Mouse (Mus musculus) embryonic stem cell, embryonic (primary cell): ENCODE results near the gene Txndc9.

Experiments
- CTCF ChIA-PET, 4 experiments: fragments of 300-600 bp in 2 of 4; fragments of 350-600 bp in 2 of 4; sonication (Branson Sonifier 250); formaldehyde crosslinking; loops; one replicate each; lab custom pipeline; 2022; ENCODE audit warnings: inconsistent platforms in 2 of 4; lab: Charles Lee
- POLR2A ChIA-PET, 4 experiments: fragments of 300-600 bp in 2 of 4; fragments of 350-600 bp in 2 of 4; sonication (Branson Sonifier 250); formaldehyde crosslinking; loops; one replicate each; lab custom pipeline; 2022; ENCODE audit warnings: antibody characterized with exemption in 4 of 4, inconsistent platforms in 1 of 4; lab: Charles Lee

The Txndc9 gene

GRCm38 (mm10) chr1:37996226-37996625 is 1.5 kb downstream of the Txndc9 start:
- CTCF ChIA-PET = interaction anchor here in 2 of 4 experiments (0.6 to 1.3 kb wide), 4 partner anchors 10 to 1485 kb away, joined by 3 to 4 read pairs (median 4); no protein-coding TSS in a partner anchor
- POLR2A ChIA-PET = interaction anchor here in 3 of 4 experiments (0.6 to 3.1 kb wide), 46 partner anchors 8 to 790 kb away, joined by 3 to 15 read pairs (median 4); partner anchors contain the start of genes Lipt1 (in 2 of the 3), Mitd1 (in 2 of the 3), Mrpl30 (in 2 of the 3) and Rev1 (in 1 of the 3)

GRCm38 (mm10) chr1:37987856-37988255 is 9.8 kb downstream of the Txndc9 start:
- ChIA-PET POLR2A (interaction anchor here in 1 of 4 experiments (1.3 kb wide), 1 partner anchor 30 kb away, joined by 3 read pairs; no protein-coding TSS in a partner anchor), CTCF (no interaction called here)

DNA sequence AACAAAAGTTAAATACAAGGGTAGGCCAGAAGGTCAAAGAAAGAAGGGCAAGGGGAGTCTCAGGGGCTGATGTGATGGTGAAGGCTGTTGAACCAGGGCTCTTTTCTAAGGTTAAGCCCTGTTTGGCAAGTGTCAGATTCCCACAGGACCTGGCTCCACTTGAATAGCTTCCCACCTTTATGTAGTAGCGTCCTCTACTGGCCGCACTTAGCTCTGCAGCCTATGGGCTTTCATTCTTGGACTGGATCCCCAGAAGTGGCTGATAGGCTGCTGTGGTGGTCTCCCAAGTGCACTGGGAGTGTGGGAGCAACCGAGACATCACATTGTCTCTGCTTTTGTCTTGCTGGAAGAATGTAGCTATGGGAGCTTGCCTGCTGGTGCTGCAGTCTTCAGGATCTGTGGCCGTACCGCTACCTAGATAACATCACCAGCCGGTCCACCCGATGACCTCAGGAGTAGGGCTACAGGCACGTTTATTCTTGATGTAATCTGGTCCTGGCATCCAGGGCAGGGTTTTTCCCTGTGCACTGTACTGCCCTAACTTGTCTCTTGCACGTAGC is 11.8 kb downstream of the Txndc9 start:
- CTCF ChIA-PET = interaction anchor here (0.6 to 1.5 kb wide), 30 partner anchors 8 to 813 kb away, joined by 3 to 21 read pairs (median 4); partner anchors contain the start of gene Lipt1 (in 1 of the 4)
- POLR2A ChIA-PET = interaction anchor here in 3 of 4 experiments (0.6 to 1.9 kb wide), 13 partner anchors 9 to 144 kb away, joined by 3 to 14 read pairs (median 3); partner anchors contain the start of genes Mitd1 (in 1 of the 3) and Mrpl30 (in 1 of the 3)

DNA sequence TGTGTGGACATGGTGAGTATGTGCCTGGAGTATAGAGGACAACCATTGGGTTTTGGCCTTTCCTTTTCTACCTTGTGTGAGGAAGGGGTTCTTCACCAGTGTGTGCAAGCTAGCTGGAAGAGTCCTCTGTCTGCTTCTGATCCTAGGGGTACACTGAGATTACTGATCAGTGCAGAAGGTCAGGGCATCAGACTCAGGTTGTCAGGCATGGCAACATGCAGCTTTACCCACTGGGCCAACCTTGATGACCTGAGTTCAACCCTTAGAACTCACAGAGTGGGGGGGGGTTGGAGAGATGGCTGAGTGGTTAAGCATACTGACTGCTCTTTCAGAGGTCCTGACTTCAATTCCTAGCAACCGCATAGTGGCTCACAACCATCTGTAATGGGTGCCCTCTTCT is 13.4 kb downstream of the Txndc9 start:
- CTCF ChIA-PET = no interaction called here
- POLR2A ChIA-PET = interaction anchor here in 1 of 4 experiments (1.3 kb wide), 1 partner anchor 14 kb away, joined by 3 read pairs; no protein-coding TSS in a partner anchor

DNA sequence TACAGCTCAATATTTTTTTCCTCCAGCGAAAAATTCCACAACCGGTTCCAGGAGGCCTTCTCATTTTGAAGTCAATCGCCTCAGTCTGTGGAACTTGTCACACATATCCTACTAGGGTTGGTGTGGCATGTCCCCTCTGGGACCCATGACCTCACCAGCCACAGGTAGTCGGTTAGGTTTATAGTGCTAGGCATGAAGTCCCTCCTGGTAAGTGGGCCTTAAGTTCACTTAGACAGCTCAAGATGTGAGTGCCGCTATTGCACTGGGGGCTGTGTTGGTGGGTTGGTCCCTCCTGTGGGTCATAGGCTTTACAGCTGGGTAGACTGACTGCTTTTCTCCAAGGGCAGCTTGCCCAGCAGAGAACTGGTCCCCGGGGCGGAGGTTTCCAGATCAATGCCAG is 20.4 kb downstream of the Txndc9 start:
- POLR2A ChIA-PET = interaction anchor here in 2 of 4 experiments (0.7 to 1.6 kb wide), 7 partner anchors 9 to 105 kb away, joined by 3 to 6 read pairs (median 4); no protein-coding TSS in a partner anchor
- CTCF ChIA-PET = interaction anchor here (0.6 to 1.3 kb wide), 8 partner anchors 8 to 883 kb away, joined by 3 to 17 read pairs (median 5); no protein-coding TSS in a partner anchor

DNA sequence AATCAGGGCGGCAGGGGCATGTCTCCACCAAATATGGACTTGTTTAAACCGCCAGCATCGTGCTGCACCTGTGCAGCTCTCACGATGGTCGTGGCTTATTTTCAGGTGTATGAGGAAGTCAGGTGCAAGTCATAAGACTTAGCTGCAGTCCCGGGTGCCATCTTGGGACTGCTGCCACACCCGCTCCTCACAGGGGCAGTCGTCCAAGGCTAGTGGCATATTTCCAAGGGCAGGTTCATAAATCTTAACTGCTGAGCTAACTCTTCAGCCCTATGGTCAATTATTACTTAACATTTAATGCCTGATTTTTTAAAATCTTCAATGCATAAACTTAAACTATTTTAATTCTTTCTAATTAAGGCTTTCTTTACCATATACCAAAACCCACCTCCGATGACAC is 21.0 kb downstream of the Txndc9 start:
- POLR2A ChIA-PET = interaction anchor here in 2 of 4 experiments (0.8 to 1.6 kb wide), 6 partner anchors 9 to 104 kb away, joined by 3 to 6 read pairs (median 4); no protein-coding TSS in a partner anchor
- CTCF ChIA-PET = interaction anchor here in 2 of 4 experiments (0.8 to 1.3 kb wide), 2 partner anchors 9 kb away, joined by 7 to 8 read pairs; no protein-coding TSS in a partner anchor

DNA sequence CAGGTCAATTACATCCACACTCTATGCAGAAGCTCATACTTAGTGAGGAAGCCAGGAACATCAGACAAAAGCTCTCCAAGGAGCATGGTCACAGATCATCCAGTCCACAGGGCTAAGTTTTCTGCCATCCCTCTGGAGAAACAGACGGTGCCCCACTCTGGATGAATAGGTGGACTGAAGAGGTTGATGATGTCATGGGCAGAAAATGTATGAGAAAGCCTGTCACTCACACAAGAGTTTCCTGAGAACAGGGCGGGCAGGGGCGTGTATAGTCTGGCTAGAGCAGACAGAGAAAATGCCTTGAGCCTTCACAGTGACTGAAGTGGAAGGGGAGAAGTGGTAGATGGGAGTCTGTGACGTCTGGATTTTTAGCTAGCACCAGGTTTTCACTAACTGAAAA is 26.2 kb downstream of the Txndc9 start:
- CTCF ChIA-PET = no interaction called here
- POLR2A ChIA-PET = no interaction called here

- ChIA-PET CTCF (interaction anchor here in 2 of 4 experiments (1.2 to 1.8 kb wide), 3 partner anchors 9 to 65 kb away, joined by 3 to 4 read pairs (median 3); no protein-coding TSS in a partner anchor), POLR2A (interaction anchor here in 2 of 4 experiments (1.3 to 1.6 kb wide), 2 partner anchors 27 to 34 kb away, joined by 3 read pairs; no protein-coding TSS in a partner anchor)
Observed at GRCm38 (mm10) chr1:37968746-37969145, 28.9 kb downstream of the Txndc9 start.

DNA sequence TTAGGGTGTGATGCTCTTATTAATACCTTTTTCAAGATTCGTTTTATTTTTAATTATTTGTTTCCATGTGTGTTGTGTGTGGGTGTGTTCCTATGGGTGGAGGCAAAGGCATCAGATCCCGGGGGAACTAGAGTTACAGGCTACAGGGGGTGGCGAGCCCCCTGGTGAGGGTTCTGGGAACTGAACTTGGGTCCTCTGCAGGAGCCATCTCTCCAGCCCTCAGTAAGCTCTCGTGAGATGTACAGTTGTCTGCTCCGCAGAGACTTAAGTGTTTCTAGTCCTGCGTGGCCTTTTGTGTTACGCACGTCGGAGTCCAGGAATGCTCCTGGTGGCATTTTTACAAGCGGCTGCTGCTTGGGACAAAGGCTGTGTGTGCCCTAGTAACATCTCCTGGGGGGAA is 32.1 kb downstream of the Txndc9 start:
- ChIA-PET CTCF (interaction anchor here (0.6 to 2.4 kb wide), 20 partner anchors 11 to 1111 kb away, joined by 3 to 11 read pairs (median 4); no protein-coding TSS in a partner anchor), POLR2A (interaction anchor here in 3 of 4 experiments (0.7 to 1.4 kb wide), 11 partner anchors 31 to 101 kb away, joined by 3 to 5 read pairs (median 4); partner anchors contain the start of genes Mitd1 (in 1 of the 3) and Mrpl30 (in 1 of the 3))

DNA sequence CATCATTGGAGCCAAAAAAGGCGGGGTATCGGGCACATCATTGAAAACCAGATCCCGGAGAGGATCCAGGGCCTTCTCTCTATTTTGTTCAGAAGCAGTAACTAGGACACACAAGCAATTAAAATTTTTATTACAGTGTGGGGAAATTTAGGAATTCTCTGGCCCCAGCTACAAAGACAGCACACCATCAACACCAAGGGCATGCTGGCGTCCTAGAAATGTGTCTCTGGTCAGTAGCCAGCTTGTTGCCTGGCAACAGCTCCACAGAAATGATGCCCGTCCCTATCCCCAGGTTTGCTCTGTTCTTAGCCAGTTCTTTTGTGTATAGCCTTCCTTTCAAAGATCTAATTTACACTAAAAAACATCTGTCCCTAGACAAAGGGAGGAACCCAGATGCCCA is 38.2 kb downstream of the Txndc9 start:
- ChIA-PET CTCF (interaction anchor here in 1 of 4 experiments (1.5 kb wide), 1 partner anchor 10 kb away, joined by 3 read pairs; no protein-coding TSS in a partner anchor), POLR2A (interaction anchor here in 1 of 4 experiments (1.2 to 1.4 kb wide), 2 partner anchors 8 to 36 kb away, joined by 3 to 4 read pairs; no protein-coding TSS in a partner anchor)

GRCm38 (mm10) chr1:37958516-37958915 is 39.2 kb downstream of the Txndc9 start:
- ChIA-PET CTCF (interaction anchor here in 1 of 4 experiments (1.5 kb wide), 1 partner anchor 11 kb away, joined by 3 read pairs; no protein-coding TSS in a partner anchor), POLR2A (interaction anchor here in 1 of 4 experiments (1.1 kb wide), 1 partner anchor 12 kb away, joined by 3 read pairs; no protein-coding TSS in a partner anchor)

GRCm38 (mm10) chr1:37957659-37958058 is 40.0 kb downstream of the Txndc9 start, which contains the start of gene Lyg1:
TSS of gene Lyg1 (minus strand) at chr1:37957759.
- CTCF ChIA-PET = interaction anchor here in 2 of 4 experiments (0.6 to 0.7 kb wide), 2 partner anchors 26 to 103 kb away, joined by 3 to 18 read pairs; no protein-coding TSS in a partner anchor
- POLR2A ChIA-PET = interaction anchor here in 2 of 4 experiments (0.6 to 1.1 kb wide), 4 partner anchors 11 to 155 kb away, joined by 3 to 7 read pairs (median 4); no protein-coding TSS in a partner anchor

DNA sequence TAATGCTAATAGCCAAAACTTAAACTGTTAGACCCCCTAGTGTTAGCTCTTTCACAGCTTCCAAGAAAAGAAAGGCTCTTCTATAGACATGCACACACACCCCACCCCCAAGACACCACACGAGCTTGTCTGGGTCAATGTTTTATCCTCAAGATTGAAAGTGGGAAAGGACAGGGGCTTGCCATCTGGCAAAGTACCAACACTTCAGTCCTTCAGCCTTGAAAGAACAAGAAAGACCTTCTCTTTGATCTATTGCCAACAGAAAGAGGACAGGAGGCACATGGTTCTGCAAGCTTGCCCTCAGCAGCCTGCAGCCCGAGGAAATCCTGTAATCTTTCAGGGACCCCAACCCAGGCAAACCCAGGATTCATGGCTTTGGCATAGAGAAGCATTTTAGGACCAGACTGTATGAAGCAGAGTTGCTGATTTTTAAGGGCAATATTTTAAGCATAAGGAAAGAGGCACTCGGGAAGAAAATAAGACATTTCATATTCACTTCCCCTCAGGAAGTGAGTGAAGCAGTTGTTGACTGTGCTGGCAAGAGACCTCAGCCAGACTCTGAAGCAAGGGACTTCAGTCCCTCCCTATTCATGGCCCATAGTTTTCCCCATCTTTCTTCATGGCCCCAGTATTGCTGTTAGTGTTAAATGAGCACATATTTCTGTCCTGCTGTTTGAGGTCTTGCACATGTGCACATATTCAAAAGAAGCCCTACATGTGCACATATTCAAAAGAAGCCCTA is 40.8 kb downstream of the Txndc9 start:
- ChIA-PET CTCF (interaction anchor here in 1 of 4 experiments (0.8 kb wide), 1 partner anchor 53 kb away, joined by 3 read pairs; no protein-coding TSS in a partner anchor), POLR2A (interaction anchor here in 1 of 4 experiments (0.7 kb wide), 1 partner anchor 33 kb away, joined by 3 read pairs; no protein-coding TSS in a partner anchor)

GRCm38 (mm10) chr1:37955251-37955650 is 42.4 kb downstream of the Txndc9 start:
- ChIA-PET POLR2A (interaction anchor here in 1 of 4 experiments (1.4 kb wide), 1 partner anchor 22 kb away, joined by 3 read pairs; no protein-coding TSS in a partner anchor), CTCF (interaction anchor here in 1 of 4 experiments (1.2 kb wide), 1 partner anchor 832 kb away, joined by 3 read pairs; no protein-coding TSS in a partner anchor)

GRCm38 (mm10) chr1:37954786-37955185 is 42.9 kb downstream of the Txndc9 start:
- POLR2A ChIA-PET = interaction anchor here in 1 of 4 experiments (1.4 kb wide), 1 partner anchor 22 kb away, joined by 3 read pairs; no protein-coding TSS in a partner anchor

GRCm38 (mm10) chr1:37948906-37949305 is 48.8 kb downstream of the Txndc9 start:
- ChIA-PET POLR2A (interaction anchor here in 2 of 4 experiments (0.6 to 1.4 kb wide), 4 partner anchors 12 to 48 kb away, joined by 3 to 5 read pairs (median 4); no protein-coding TSS in a partner anchor), CTCF (interaction anchor here in 1 of 4 experiments (1.7 kb wide), 1 partner anchor 16 kb away, joined by 6 read pairs; no protein-coding TSS in a partner anchor)

More at GRCm38 (mm10) chr1:37954786-37955185, 42.9 kb downstream of the Txndc9 start:
- CTCF ChIA-PET = interaction anchor here in 1 of 4 experiments (1.1 to 1.2 kb wide), 2 partner anchors 11 to 833 kb away, joined by 3 to 7 read pairs; no protein-coding TSS in a partner anchor
